Mouse (Mus musculus): ENCODE measurements around the gene Ralgapa1. TPM values are rescaled to one million over a fixed set of nuclear protein-coding genes. Genes with fewer than 3 reads are reported as not detected.
"Not testable (repeated sequence)": the region's sequence is repeated elsewhere in the genome, so short reads cannot be mapped to it uniquely, and the experiment has no call there.

Gene Ralgapa1
- polyA plus RNA-seq, 1 experiment: 11.9 TPM

DNA sequence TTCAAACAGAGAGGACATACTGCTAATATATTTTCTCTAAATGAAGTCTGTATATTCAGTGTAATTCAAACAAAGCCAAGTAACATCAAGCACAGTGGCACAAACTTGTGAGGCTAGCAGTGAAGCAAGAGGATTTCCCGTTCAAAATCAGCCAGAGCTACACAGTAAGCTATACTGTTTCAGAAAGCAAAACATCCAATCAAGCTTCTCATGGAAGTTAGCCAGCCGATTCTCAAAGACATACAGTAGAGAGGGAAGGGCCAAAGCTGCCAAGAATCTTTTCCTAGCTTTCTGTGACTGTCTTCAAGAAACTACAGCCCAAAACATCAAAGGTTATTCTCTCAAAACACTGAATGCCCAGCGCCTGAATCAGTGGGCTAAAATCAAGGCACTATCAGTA is 15.9 kb downstream of the Ralgapa1 start:
- DNase-seq (ENCODE audit: low read depth in 1 of 2, low spot score in 2 of 2): no peak
- Histone ChIP-seq H3K36me3 (ENCODE audit: control insufficient read depth, insufficient read depth, low read length) (no peaks in the 10 kb centered on the region), H3K27me3 (ENCODE audit: control insufficient read depth, insufficient read depth, low read length) (no peaks in the 10 kb centered on the region), H3K27ac (ENCODE audit: insufficient read depth, low read length) (no peak overlapping the region), H3K4me1 (ENCODE audit: control insufficient read depth, insufficient read depth, insufficient read length) (no peaks in the 10 kb centered on the region), H3K4me3 (ENCODE audit: extremely low read depth, insufficient read depth, insufficient read length) (no peak overlapping the region)
- 71% methylated on average over 3 of the region's 3 CpGs for WGBS
- TF ChIP-seq POLR2A (IDR thresholded peaks at IDR 0.05; ENCODE audit: low read depth, low read length) (no peak), CTCF (IDR thresholded peaks at IDR 0.05; ENCODE audit: extremely low read depth, insufficient read depth, insufficient read length, insufficient replicate concordance) (no peak)

DNA sequence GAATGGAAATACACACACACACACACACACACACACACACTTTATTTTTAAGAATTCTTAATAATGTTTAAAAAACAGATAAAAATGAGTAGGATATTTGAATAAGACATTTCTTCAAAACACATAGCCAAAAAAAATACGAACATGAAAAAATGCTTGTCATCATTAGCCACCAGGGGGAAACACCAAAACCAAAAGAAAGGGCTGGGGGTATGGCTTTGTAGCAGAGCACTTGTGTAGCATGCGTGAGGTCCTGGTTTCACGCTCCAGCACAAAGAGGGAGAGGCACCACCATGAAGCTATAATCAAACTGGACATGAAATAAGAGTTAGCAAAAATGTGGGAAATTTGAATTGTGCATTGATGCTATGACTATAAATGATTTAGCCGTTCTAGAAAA is 19.8 kb downstream of the Ralgapa1 start:
- Histone ChIP-seq H3K4me3 (ENCODE audit: extremely low read depth, insufficient read depth, insufficient read length) (no peak overlapping the region), H3K4me1 (ENCODE audit: control insufficient read depth, insufficient read depth, insufficient read length) (no peaks in the 10 kb centered on the region), H3K36me3 (ENCODE audit: control insufficient read depth, insufficient read depth, low read length) (no peaks in the 10 kb centered on the region), H3K27ac (ENCODE audit: insufficient read depth, low read length) (no peak overlapping the region), H3K27me3 (ENCODE audit: control insufficient read depth, insufficient read depth, low read length) (no peaks in the 10 kb centered on the region)
- 80% methylated on average over 4 of the region's 4 CpGs for WGBS
- TF ChIP-seq POLR2A (IDR thresholded peaks at IDR 0.05; ENCODE audit: low read depth, low read length) (no peak), CTCF (IDR thresholded peaks at IDR 0.05; ENCODE audit: extremely low read depth, insufficient read depth, insufficient read length, insufficient replicate concordance) (no peak)
- no peak for DNase-seq (ENCODE audit: low read depth in 1 of 2, low spot score in 2 of 2)

DNA sequence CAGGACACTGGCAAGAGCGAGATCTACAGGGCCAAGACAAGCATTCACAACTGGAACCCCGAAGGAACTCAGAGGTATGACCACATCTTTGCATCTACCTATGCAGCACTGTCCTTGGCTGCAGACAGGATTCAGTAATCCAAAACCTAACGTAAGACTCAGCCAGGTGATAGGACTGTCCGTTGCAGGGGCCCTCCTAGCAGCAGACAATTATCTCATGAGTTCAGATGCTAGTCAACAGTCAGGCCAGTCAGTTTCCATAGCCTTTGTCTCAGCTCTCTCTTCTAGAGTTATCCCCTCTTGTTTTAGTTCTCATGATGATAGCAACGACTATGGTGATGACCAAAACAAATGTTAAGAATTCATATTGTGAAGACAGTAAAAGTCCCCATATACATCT is 20.8 kb downstream of the Ralgapa1 start:
- Histone ChIP-seq H3K4me1 (ENCODE audit: control insufficient read depth, insufficient read depth, insufficient read length) (no peaks in the 10 kb centered on the region), H3K36me3 (ENCODE audit: control insufficient read depth, insufficient read depth, low read length) (no peaks in the 10 kb centered on the region), H3K27me3 (ENCODE audit: control insufficient read depth, insufficient read depth, low read length) (no peaks in the 10 kb centered on the region), H3K4me3 (ENCODE audit: extremely low read depth, insufficient read depth, insufficient read length) (no peak overlapping the region), H3K27ac (ENCODE audit: insufficient read depth, low read length) (no peak overlapping the region)
- WGBS: 86% methylated on average over 5 of the region's 5 CpGs
- DNase-seq (ENCODE audit: low read depth in 1 of 2, low spot score in 2 of 2): no peak
- TF ChIP-seq CTCF (IDR thresholded peaks at IDR 0.05; ENCODE audit: extremely low read depth, insufficient read depth, insufficient read length, insufficient replicate concordance) (no peak), POLR2A (IDR thresholded peaks at IDR 0.05; ENCODE audit: low read depth, low read length) (no peak)

DNA sequence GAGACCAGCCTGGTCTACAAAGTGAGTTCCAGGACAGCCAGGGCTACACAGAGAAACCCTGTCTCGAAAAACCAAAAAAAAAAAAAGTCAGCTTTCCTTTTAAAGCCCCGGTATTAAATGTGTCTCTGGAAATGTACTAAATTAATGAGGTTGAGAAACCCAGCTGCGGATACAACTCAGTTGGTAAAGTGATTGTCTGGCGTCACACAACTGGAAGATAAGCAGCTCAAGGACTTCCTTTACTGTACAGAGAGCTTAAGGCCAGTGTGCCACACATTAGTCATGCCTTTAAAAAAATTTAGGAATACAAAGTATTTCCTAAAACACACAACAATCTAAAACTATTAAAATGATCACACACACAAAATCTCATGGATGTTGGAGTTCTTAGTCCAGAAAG is 22.2 kb downstream of the Ralgapa1 start:
- Histone ChIP-seq H3K27me3 (ENCODE audit: control insufficient read depth, insufficient read depth, low read length) (no peaks in the 10 kb centered on the region), H3K4me1 (ENCODE audit: control insufficient read depth, insufficient read depth, insufficient read length) (no peaks in the 10 kb centered on the region), H3K36me3 (ENCODE audit: control insufficient read depth, insufficient read depth, low read length) (no peaks in the 10 kb centered on the region), H3K27ac (ENCODE audit: insufficient read depth, low read length) (no peak overlapping the region), H3K4me3 (ENCODE audit: extremely low read depth, insufficient read depth, insufficient read length) (no peak overlapping the region)
- 85% methylated on average over 4 of the region's 4 CpGs for WGBS
- TF ChIP-seq POLR2A (IDR thresholded peaks at IDR 0.05; ENCODE audit: low read depth, low read length) (no peak), CTCF (IDR thresholded peaks at IDR 0.05; ENCODE audit: extremely low read depth, insufficient read depth, insufficient read length, insufficient replicate concordance) (no peak)
- DNase-seq (ENCODE audit: low read depth in 1 of 2, low spot score in 2 of 2): no peak

DNA sequence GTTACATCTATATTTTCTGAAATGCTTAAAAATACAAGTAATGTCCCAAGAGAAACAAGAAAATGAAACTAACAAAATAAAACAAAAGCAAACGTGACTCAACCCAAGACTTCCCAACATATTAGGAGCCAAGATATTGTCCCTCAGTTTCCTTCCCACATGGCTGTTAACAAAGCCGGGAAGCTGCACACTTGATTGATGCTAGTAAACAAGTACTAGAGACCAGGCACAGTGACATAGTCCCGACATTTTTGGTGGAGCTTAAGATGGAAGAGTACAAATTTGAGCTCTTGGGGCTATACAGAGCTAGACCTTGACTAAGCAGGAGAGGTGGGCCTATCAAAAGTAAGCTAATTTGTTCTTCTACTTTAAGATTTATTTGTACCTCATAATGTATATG is 23.9 kb downstream of the Ralgapa1 start:
- Histone ChIP-seq H3K27ac (ENCODE audit: insufficient read depth, low read length) (no peak overlapping the region), H3K4me1 (ENCODE audit: control insufficient read depth, insufficient read depth, insufficient read length) (no peaks in the 10 kb centered on the region), H3K36me3 (ENCODE audit: control insufficient read depth, insufficient read depth, low read length) (no peaks in the 10 kb centered on the region; the same call in 1 of the 2 replicates), H3K4me3 (ENCODE audit: extremely low read depth, insufficient read depth, insufficient read length) (no peak overlapping the region), H3K27me3 (ENCODE audit: control insufficient read depth, insufficient read depth, low read length) (no peaks in the 10 kb centered on the region)
- TF ChIP-seq POLR2A (IDR thresholded peaks at IDR 0.05; ENCODE audit: low read depth, low read length) (no peak), CTCF (IDR thresholded peaks at IDR 0.05; ENCODE audit: extremely low read depth, insufficient read depth, insufficient read length, insufficient replicate concordance) (no peak)
- no peak for DNase-seq (ENCODE audit: low read depth in 1 of 2, low spot score in 2 of 2)
- WGBS: 82% methylated on average over 3 of the region's 3 CpGs

DNA sequence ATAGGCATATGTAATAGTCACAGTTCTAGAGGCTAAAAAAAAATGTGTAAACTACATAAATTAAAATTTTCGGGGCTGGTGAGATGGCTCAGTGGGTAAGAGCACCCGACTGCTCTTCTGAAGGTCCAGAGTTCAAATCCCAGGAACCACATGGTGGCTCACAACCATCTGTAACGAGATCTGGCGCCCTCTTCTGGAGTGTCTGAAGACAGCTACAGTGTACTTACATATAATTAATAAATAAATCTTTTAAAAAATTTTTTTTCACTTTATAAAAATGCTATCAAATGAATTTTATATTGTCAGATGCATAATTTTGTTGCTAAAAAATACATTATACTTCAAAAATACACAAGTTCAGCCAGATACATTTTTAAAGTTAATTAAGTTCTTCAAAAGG is 26.5 kb downstream of the Ralgapa1 start:
- 90% methylated on average over 4 of the region's 4 CpGs for WGBS
- DNase-seq (ENCODE audit: low read depth in 1 of 2, low spot score in 2 of 2); H3K36me3 ChIP-seq (ENCODE audit: control insufficient read depth, insufficient read depth, low read length); H3K4me3 ChIP-seq (ENCODE audit: extremely low read depth, insufficient read depth, insufficient read length); H3K27me3 ChIP-seq (ENCODE audit: control insufficient read depth, insufficient read depth, low read length); H3K27ac ChIP-seq (ENCODE audit: insufficient read depth, low read length); H3K4me1 ChIP-seq (ENCODE audit: control insufficient read depth, insufficient read depth, insufficient read length): not testable (repeated sequence)

DNA sequence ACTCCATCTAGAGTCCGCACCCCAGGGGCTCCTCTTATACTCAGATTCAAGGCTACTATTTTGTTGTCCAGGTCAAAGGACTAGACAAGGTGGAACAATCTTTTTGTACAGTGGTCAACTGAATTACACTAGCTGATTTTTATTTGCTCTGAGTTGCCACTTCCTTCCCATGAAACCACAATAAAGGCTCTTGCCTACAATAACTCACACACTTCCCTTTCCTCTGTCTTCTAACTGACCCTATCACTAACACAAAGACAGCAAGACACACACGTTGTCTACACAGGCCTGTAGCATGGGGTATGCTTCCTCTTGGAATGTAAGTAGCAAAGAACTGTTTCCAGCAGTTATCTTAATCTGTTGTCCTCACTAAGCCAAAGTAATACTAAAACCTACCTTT is 35.7 kb downstream of the Ralgapa1 start:
- DNase-seq (ENCODE audit: low read depth in 1 of 2, low spot score in 2 of 2): no peak
- TF ChIP-seq POLR2A (IDR thresholded peaks at IDR 0.05; ENCODE audit: low read depth, low read length) (no peak), CTCF (IDR thresholded peaks at IDR 0.05; ENCODE audit: extremely low read depth, insufficient read depth, insufficient read length, insufficient replicate concordance) (no peak)

More for the DNA sequence above, 35.7 kb downstream of the Ralgapa1 start:
- Histone ChIP-seq H3K27ac (ENCODE audit: insufficient read depth, low read length) (no peak overlapping the region), H3K36me3 (ENCODE audit: control insufficient read depth, insufficient read depth, low read length) (peaks cover 11% of the 10 kb centered on the region), H3K27me3 (ENCODE audit: control insufficient read depth, insufficient read depth, low read length) (no peaks in the 10 kb centered on the region), H3K4me1 (ENCODE audit: control insufficient read depth, insufficient read depth, insufficient read length) (no peaks in the 10 kb centered on the region; the same call in 1 of the 2 replicates), H3K4me3 (ENCODE audit: extremely low read depth, insufficient read depth, insufficient read length) (no peak overlapping the region)
- 53% methylated on average over 2 of the region's 2 CpGs for WGBS

Data from spleen, adult 2 months (tissue).